Mouse (Mus musculus): ENCODE measurements around the gene Pop5. TPM values are rescaled to one million over a fixed set of nuclear protein-coding genes. Genes with fewer than 3 reads are reported as not detected.
A peak's percentile ranks its signal among the peaks of the same experiment; 100 is the strongest.

Pop5 gene
- total and polyA plus RNA-seq, 2 experiments from 2014 or later: 55.6 to 99.3 TPM

GRCm38 (mm10) chr5:115212451-115212850, 23.2 kb upstream of the Pop5 start:
- H3K9ac ChIP-seq (replicated peaks; ENCODE audit: low read length): no peak overlapping the region
- 58% methylated on average over 9 of the region's 9 CpGs for WGBS
- no peaks in the 10 kb centered on the region for H3K27me3 ChIP-seq (ENCODE audit: insufficient read depth, low read length)
- no peak overlapping the region for H3K27ac ChIP-seq
- TF ChIP-seq CTCF (IDR thresholded peaks at IDR 0.05; ENCODE audit: low read depth): no peak
- ATAC-seq: no peak
- H3K4me3 ChIP-seq (ENCODE audit: low read length): no peak overlapping the region
- H3K4me2 ChIP-seq (ENCODE audit: low read depth, low read length): no peak overlapping the region
- H3K36me3 ChIP-seq (ENCODE audit: insufficient read depth, low read length): no peaks in the 10 kb centered on the region
- 0 out of 2 replicates have a peak, but pooled peaks cover 5% of the 10 kb centered on the region for H3K4me1 ChIP-seq (ENCODE audit: insufficient read depth, low read length)
- no peak for DNase-seq (ENCODE audit: low spot score)
- no peaks in the 10 kb centered on the region for H3K9me3 ChIP-seq (ENCODE audit: low read length)

- no peak for TF ChIP-seq CTCF (IDR thresholded peaks at IDR 0.05; ENCODE audit: low read depth)
- Histone ChIP-seq H3K4me2 (ENCODE audit: low read depth, low read length) (no peak overlapping the region), H3K27me3 (ENCODE audit: insufficient read depth, low read length) (no peaks in the 10 kb centered on the region), H3K27ac (no peak overlapping the region), H3K4me3 (ENCODE audit: low read length) (no peak overlapping the region), H3K9ac (replicated peaks; ENCODE audit: low read length) (no peak overlapping the region), H3K36me3 (ENCODE audit: insufficient read depth, low read length) (no peaks in the 10 kb centered on the region), H3K4me1 (ENCODE audit: insufficient read depth, low read length) (0 out of 2 replicates have a peak, but pooled peaks cover 5% of the 10 kb centered on the region), H3K9me3 (ENCODE audit: low read length) (no peaks in the 10 kb centered on the region)
- no peak for DNase-seq (ENCODE audit: low spot score)
- 69% methylated on average over 4 of the region's 4 CpGs for WGBS
- ATAC-seq: no peak
Measured at GRCm38 (mm10) chr5:115212861-115213260, 22.8 kb upstream of the Pop5 start.

- Histone ChIP-seq H3K27me3 (ENCODE audit: insufficient read depth, low read length) (no peaks in the 10 kb centered on the region), H3K4me1 (ENCODE audit: insufficient read depth, low read length) (0 out of 2 replicates have a peak, but pooled peaks cover 5% of the 10 kb centered on the region), H3K9ac (replicated peaks; ENCODE audit: low read length) (peak overlapping the region; percentile 53), H3K4me2 (ENCODE audit: low read depth, low read length) (peak overlapping the region; percentile 58), H3K4me3 (ENCODE audit: low read length) (peak overlapping the region; percentile 35), H3K27ac (peak overlapping the region; percentile 27; the same call in 1 of the 2 replicates), H3K36me3 (ENCODE audit: insufficient read depth, low read length) (no peaks in the 10 kb centered on the region), H3K9me3 (ENCODE audit: low read length) (no peaks in the 10 kb centered on the region)
- TF ChIP-seq CTCF (IDR thresholded peaks at IDR 0.05; ENCODE audit: low read depth): no peak
- DNase-seq (ENCODE audit: low spot score) (peak; percentile 68), ATAC-seq (peak; percentile 76)
- 2% methylated on average over 15 of the region's 17 CpGs for WGBS
Measured at GRCm38 (mm10) chr5:115214864-115215263, 20.8 kb upstream of the Pop5 start.

- no peak for DNase-seq (ENCODE audit: low spot score)
- 15% methylated on average over 27 of the region's 27 CpGs for WGBS
- H3K4me2 ChIP-seq (ENCODE audit: low read depth, low read length): peak overlapping the region; percentile 58
Measured at GRCm38 (mm10) chr5:115215273-115216185, 20.1 kb upstream of the Pop5 start.

GRCm38 (mm10) chr5:115217998-115218397, 17.6 kb upstream of the Pop5 start:
- WGBS: 88% methylated on average over 12 of the region's 12 CpGs
- Histone ChIP-seq H3K27me3 (ENCODE audit: insufficient read depth, low read length) (no peaks in the 10 kb centered on the region), H3K9ac (replicated peaks; ENCODE audit: low read length) (no peak overlapping the region), H3K27ac (no peak overlapping the region), H3K36me3 (ENCODE audit: insufficient read depth, low read length) (no peaks in the 10 kb centered on the region), H3K9me3 (ENCODE audit: low read length) (no peaks in the 10 kb centered on the region), H3K4me1 (ENCODE audit: insufficient read depth, low read length) (peaks cover 9% of the 10 kb centered on the region; the same call in 1 of the 2 replicates), H3K4me3 (ENCODE audit: low read length) (no peak overlapping the region), H3K4me2 (ENCODE audit: low read depth, low read length) (no peak overlapping the region)
- ATAC-seq: no peak
- TF ChIP-seq CTCF (IDR thresholded peaks at IDR 0.05; ENCODE audit: low read depth): no peak
- no peak for DNase-seq (ENCODE audit: low spot score)

More at GRCm38 (mm10) chr5:115215273-115216185, 20.1 kb upstream of the Pop5 start:
- no peaks in the 10 kb centered on the region for H3K36me3 ChIP-seq (ENCODE audit: insufficient read depth, low read length)
- peak overlapping the region; percentile 27; the same call in 1 of the 2 replicates for H3K27ac ChIP-seq
- peak overlapping the region; percentile 35 for H3K4me3 ChIP-seq (ENCODE audit: low read length)
- ATAC-seq: peak; percentile 52
- no peaks in the 10 kb centered on the region for H3K9me3 ChIP-seq (ENCODE audit: low read length)
- peak overlapping the region; percentile 53 for H3K9ac ChIP-seq (replicated peaks; ENCODE audit: low read length)
- no peaks in the 10 kb centered on the region for H3K27me3 ChIP-seq (ENCODE audit: insufficient read depth, low read length)
- H3K4me1 ChIP-seq (ENCODE audit: insufficient read depth, low read length): 0 out of 2 replicates have a peak, but pooled peaks cover 5% of the 10 kb centered on the region
- TF ChIP-seq CTCF (IDR thresholded peaks at IDR 0.05; ENCODE audit: low read depth): no peak

GRCm38 (mm10) chr5:115220931-115221640, 14.6 kb upstream of the Pop5 start:
- H3K4me1 ChIP-seq (ENCODE audit: insufficient read depth, low read length): peaks cover 4% of the 10 kb centered on the region; the same call in 1 of the 2 replicates
- 21% methylated on average over 13 of the region's 13 CpGs for WGBS
- no peaks in the 10 kb centered on the region for H3K9me3 ChIP-seq (ENCODE audit: low read length)
- ATAC-seq (0 out of 2 replicates have a peak, but pooled peaks have one; percentile 40), DNase-seq (ENCODE audit: low spot score) (peak; percentile 39)
- TF ChIP-seq CTCF (IDR thresholded peaks at IDR 0.05; ENCODE audit: low read depth): no peak
- H3K36me3 ChIP-seq (ENCODE audit: insufficient read depth, low read length): no peaks in the 10 kb centered on the region
- H3K4me3 ChIP-seq (ENCODE audit: low read length): no peak overlapping the region
- H3K4me2 ChIP-seq (ENCODE audit: low read depth, low read length): no peak overlapping the region
- no peak overlapping the region for H3K27ac ChIP-seq
- H3K27me3 ChIP-seq (ENCODE audit: insufficient read depth, low read length): no peaks in the 10 kb centered on the region
- H3K9ac ChIP-seq (replicated peaks; ENCODE audit: low read length): no peak overlapping the region; the same call in 1 of the 2 replicates

All from hindbrain, postnatal 0 days (tissue).